Mouse (Mus musculus) liver, adult 2 months (tissue): Measurements from ENCODE around the gene Ncoa7.

Experiments used
- CTCF ChIP-seq: fragments of 200-500 bp; IDR thresholded peaks from 2 replicates; pipeline ENCODE4 v1.5.1; 2011; ENCODE audit warnings: low read depth, low read length, control low read depth
- POLR2A ChIP-seq: fragments of 200-500 bp; IDR thresholded peaks from 2 replicates; pipeline ENCODE4 v1.6.1; 2011; ENCODE audit warnings: low read length, control low read depth; ENCODE audit not compliant: insufficient read depth; ENCODE audit errors: extremely low read depth

- no peak for TF ChIP-seq POLR2A
- TF ChIP-seq CTCF, result no peak
Observed at GRCm38 (mm10) chr10:30787684-30788339, 15.3 kb downstream of the Ncoa7 start.
